17 mouse cellular contexts compared by ENCODE assay signal in genomic region chr16:90774216-90774615, GRCm38 (mm10). TPM values are rescaled to one million over a fixed set of nuclear protein-coding genes. Genes with fewer than 3 reads are reported as not detected.
DNase-seq lines count a peak whose midpoint lies in the region; ATAC-seq lines count a peak whose summit lies in the region.
"Had no signal": no experiment of that assay in that cellular context is flagged by ENCODE, and none has a peak within 500 bp of the region (broad histone marks: within the 10 kb centered on the region; RNA-seq: fewer than 3 reads in every experiment).

No protein-coding gene starts in this region.

- H3K27me3 ChIP-seq in hindbrain, embryonic 14.5 days (ENCODE audit: control insufficient read depth, insufficient read depth, low read length), result no peaks in the 10 kb centered on the region
- H3K27me3 ChIP-seq in hindbrain, embryonic 11.5 days (ENCODE audit: control insufficient read depth, insufficient read depth, low read length), result no peaks in the 10 kb centered on the region
- H3K27me3 ChIP-seq: embryonic facial prominence, embryonic 12.5 days; forebrain, embryonic 12.5 days had no signal

- ATAC-seq in hindbrain, embryonic 14.5 days (ENCODE audit: low FRiP score), result 0 out of 2 replicates have a peak, but pooled peaks have one; percentile 46
- no peak for ATAC-seq in hindbrain, embryonic 11.5 days (ENCODE audit: low FRiP score)
- ATAC-seq: forebrain, embryonic 14.5 days; forebrain, embryonic 16.5 days had no signal

- H3K9ac ChIP-seq in hindbrain, embryonic 14.5 days, result no peak overlapping the region
- H3K9ac ChIP-seq in hindbrain, embryonic 11.5 days (ENCODE audit: low read depth, low read length), result no peak overlapping the region
- H3K9ac ChIP-seq: embryonic facial prominence, embryonic 12.5 days; forebrain, embryonic 12.5 days had no signal

- no peak overlapping the region for H3K4me2 ChIP-seq in hindbrain, embryonic 14.5 days (replicated peaks)
- H3K4me2 ChIP-seq in hindbrain, embryonic 11.5 days (replicated peaks; ENCODE audit: low read depth, low read length), result no peak overlapping the region
- H3K4me2 ChIP-seq: embryonic facial prominence, embryonic 12.5 days; forebrain, embryonic 12.5 days had no signal

- H3K36me3 ChIP-seq in hindbrain, embryonic 14.5 days (replicated peaks; ENCODE audit: control insufficient read depth, insufficient read depth), result peaks cover 96% of the 10 kb centered on the region
- peaks cover 2% of the 10 kb centered on the region for H3K36me3 ChIP-seq in hindbrain, embryonic 11.5 days (ENCODE audit: control insufficient read depth, insufficient read depth, low read length)

- H3K9me3 ChIP-seq in hindbrain, embryonic 14.5 days (ENCODE audit: control insufficient read depth, low read length), result no peaks in the 10 kb centered on the region
- no peaks in the 10 kb centered on the region for H3K9me3 ChIP-seq in hindbrain, embryonic 11.5 days (ENCODE audit: control insufficient read depth, low read length)
- H3K9me3 ChIP-seq: embryonic facial prominence, embryonic 12.5 days; forebrain, embryonic 10.5 days; forebrain, embryonic 12.5 days had no signal

- 92% methylated on average over 12 of the region's 12 CpGs for WGBS in hindbrain, embryonic 14.5 days
- WGBS in hindbrain, embryonic 11.5 days, result 96% methylated on average over 12 of the region's 12 CpGs

- DNase-seq in cerebellum, postnatal 14 days, result peak; percentile 36 to 46
- DNase-seq in cerebellum, adult 9-10 months, result no peak
- no peak for DNase-seq in hindbrain, embryonic 14.5 days (ENCODE audit: low spot score)
- no peak for DNase-seq in hindbrain, embryonic 11.5 days (ENCODE audit: low spot score)
- DNase-seq: adrenal gland, postnatal 25 days; cerebellum, adult 11-12 months; cerebellum, adult 2 months; cerebellum, adult 9-11 months; cerebellum, postnatal 36 days; embryo, embryonic 11 days had no signal

- no peak overlapping the region for H3K27ac ChIP-seq in hindbrain, embryonic 14.5 days
- no peak overlapping the region for H3K27ac ChIP-seq in hindbrain, embryonic 11.5 days (ENCODE audit: low read depth, low read length)
- H3K27ac ChIP-seq: embryonic facial prominence, embryonic 12.5 days; forebrain, embryonic 10.5 days; forebrain, embryonic 12.5 days had no signal

- no peak overlapping the region for H3K4me3 ChIP-seq in hindbrain, embryonic 14.5 days (replicated peaks; ENCODE audit: low read length)
- H3K4me3 ChIP-seq in hindbrain, embryonic 11.5 days (ENCODE audit: low read depth, low read length), result no peak overlapping the region
- H3K4me3 ChIP-seq: embryonic facial prominence, embryonic 12.5 days; erythroblast, embryonic 14.5 days; forebrain, embryonic 10.5 days; forebrain, embryonic 12.5 days had no signal

- H3K4me1 ChIP-seq in hindbrain, embryonic 14.5 days (replicated peaks; ENCODE audit: control insufficient read depth, insufficient read depth, low read length), result no peaks in the 10 kb centered on the region
- H3K4me1 ChIP-seq in hindbrain, embryonic 11.5 days (replicated peaks; ENCODE audit: control insufficient read depth, insufficient read depth, low read length), result no peaks in the 10 kb centered on the region
- H3K4me1 ChIP-seq: embryonic facial prominence, embryonic 12.5 days; forebrain, embryonic 10.5 days; forebrain, embryonic 12.5 days had no signal

RNA-seq across cellular contexts. Expression of gene Urb1, which starts 36.0 kb away (rescaled TPM):
- polyA plus RNA-seq in hindbrain, embryonic 14.5 days (2014; fragmentation: Nextera tagmentation; extraction: Ambion mirVana), result 9.9 and 11.6 TPM in 2 replicates
- polyA plus RNA-seq in hindbrain, embryonic 11.5 days (2014; fragmentation: Nextera tagmentation; extraction: Ambion mirVana), result 13.2 and 14.4 TPM in 2 replicates

RNA-seq across cellular contexts. Expression of gene Mrap, which starts 36.2 kb away (rescaled TPM):
- 0.20 TPM in 1 of 2 replicates, not detected in the other for polyA plus RNA-seq in hindbrain, embryonic 14.5 days (2014; fragmentation: Nextera tagmentation; extraction: Ambion mirVana)
- polyA plus RNA-seq in hindbrain, embryonic 11.5 days (2014; fragmentation: Nextera tagmentation; extraction: Ambion mirVana), result 0.43 and 0.49 TPM in 2 replicates
- polyA plus RNA-seq: C2C12; forebrain, embryonic 12.5 days; forebrain, embryonic 16.5 days had no signal

RNA-seq across cellular contexts. Expression of gene Mis18a, which starts 47.0 kb away (rescaled TPM):
- polyA plus RNA-seq in hindbrain, embryonic 14.5 days (2014; fragmentation: Nextera tagmentation; extraction: Ambion mirVana), result 25.8 and 29.9 TPM in 2 replicates
- polyA plus RNA-seq in hindbrain, embryonic 11.5 days (2014; fragmentation: Nextera tagmentation; extraction: Ambion mirVana), result 78.8 and 82.9 TPM in 2 replicates

RNA-seq across cellular contexts. Expression of gene Eva1c, which starts 52.3 kb away (rescaled TPM):
- polyA plus RNA-seq in hindbrain, embryonic 14.5 days (2014; fragmentation: Nextera tagmentation; extraction: Ambion mirVana), result 3.1 and 3.4 TPM in 2 replicates
- 1.3 and 1.9 TPM in 2 replicates for polyA plus RNA-seq in hindbrain, embryonic 11.5 days (2014; fragmentation: Nextera tagmentation; extraction: Ambion mirVana)

Comparison
In these comparisons a context has a peak if more than half of its experiments do, and no peak if none do; other contexts are left out.
1. DNase-seq: peak in cerebellum, postnatal 14 days (2 of 2); none in cerebellum, adult 9-10 months (single experiment), hindbrain, embryonic 14.5 days (single experiment) and hindbrain, embryonic 11.5 days (single experiment).